Mouse (Mus musculus) urinary bladder, postnatal 25 days (tissue): ENCODE measurements around the gene Gm9887.

Source experiments
- DNase-seq: peaks from one replicate; pipeline ENCODE4 v3.0.0; 2022; ENCODE audit warnings: low spot score

Gene Gm9887

DNA sequence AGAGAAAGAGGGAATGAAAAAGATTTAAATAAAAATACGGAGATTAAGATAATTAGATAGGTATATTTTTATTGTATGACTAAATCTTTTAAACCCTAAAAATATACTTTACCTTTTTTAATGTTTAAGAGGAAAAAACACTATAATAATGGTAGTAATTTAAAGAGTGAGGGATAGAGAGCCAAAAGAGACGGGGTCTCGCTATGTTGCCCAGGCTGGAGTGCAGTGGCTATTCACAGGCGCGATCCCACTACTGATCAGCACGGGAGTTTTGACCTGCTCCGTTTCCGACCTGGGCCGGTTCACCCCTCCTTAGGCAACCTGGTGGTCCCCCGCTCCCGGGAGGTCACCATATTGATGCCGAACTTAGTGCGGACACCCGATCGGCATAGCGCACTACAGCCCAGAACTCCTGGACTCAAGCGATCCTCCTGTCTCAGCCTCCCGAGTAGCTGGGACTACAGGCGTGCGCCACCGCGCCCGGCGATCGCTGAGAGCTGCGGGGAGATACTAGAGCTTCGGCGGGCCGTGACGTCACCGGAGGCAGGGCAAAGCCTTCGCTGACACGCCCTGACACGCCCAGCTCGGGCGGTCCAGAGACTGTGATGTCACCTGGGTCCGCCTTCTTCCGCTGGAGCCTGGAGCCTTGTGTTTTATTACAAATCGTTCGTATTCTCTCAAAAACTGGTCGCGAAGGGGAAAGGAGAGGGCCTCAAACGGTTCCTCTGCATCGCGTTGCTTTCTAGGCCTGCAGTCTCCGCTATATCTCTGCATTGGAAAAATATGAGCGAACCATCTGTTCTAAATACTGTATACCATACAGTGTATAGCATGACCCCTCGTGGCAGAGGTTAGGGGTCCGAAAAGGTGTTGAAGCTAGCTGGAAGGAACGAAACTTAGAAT is 11.0 kb downstream of the Gm9887 start:
- peak; percentile 100 for DNase-seq

GRCm38 (mm10) chr12:69360655-69360996 is 11.6 kb downstream of the Gm9887 start:
- DNase-seq = no peak

GRCm38 (mm10) chr12:69357300-69357646 is 15.0 kb downstream of the Gm9887 start:
- no peak for DNase-seq

DNA sequence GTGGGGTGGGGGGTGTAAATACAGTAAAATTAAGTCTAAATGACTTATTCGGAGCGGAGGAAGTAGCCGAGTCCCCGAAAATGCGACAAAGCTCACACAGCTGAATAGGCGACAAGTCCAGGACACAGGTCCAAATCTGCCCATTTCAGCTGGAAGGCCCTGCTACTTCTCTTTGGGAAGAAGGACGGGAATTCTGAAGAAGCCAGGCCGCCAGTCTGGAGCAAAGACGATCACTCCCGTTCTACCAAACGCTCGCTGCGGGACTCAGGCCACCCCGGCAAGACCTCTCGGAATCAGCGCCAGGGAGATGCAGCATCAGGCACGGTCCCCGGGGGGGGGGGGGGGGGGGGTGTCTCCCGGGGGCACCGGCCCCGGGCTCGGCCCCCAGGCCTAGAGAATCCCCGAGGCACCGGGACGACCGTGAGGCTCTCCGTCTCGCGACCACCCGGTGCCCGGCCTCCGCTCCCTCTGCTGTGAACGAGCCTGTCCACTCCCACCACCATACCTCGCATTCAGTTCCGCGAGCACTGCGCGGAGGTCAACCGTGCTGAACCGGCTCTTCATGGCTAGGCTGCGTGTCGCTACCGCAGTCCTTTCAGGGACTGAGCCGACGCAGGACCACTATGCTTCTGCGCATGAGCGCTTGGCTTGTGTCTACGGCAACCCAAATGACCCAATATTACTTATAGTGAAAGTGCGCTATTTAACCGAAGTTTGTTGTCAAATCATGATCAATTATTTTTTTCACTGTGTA is 15.5 kb downstream of the Gm9887 start, which contains the start of gene Nemf:
Nemf (minus strand) TSS at position 620 of the 754 bp plus-strand sequence.
- DNase-seq = peak; percentile 75

GRCm38 (mm10) chr12:69351685-69352084 is 20.6 kb downstream of the Gm9887 start:
- DNase-seq = no peak

GRCm38 (mm10) chr12:69349928-69350327 is 22.3 kb downstream of the Gm9887 start:
- DNase-seq = no peak

GRCm38 (mm10) chr12:69333547-69333946 is 38.7 kb downstream of the Gm9887 start:
- DNase-seq = peak; percentile 11

DNA sequence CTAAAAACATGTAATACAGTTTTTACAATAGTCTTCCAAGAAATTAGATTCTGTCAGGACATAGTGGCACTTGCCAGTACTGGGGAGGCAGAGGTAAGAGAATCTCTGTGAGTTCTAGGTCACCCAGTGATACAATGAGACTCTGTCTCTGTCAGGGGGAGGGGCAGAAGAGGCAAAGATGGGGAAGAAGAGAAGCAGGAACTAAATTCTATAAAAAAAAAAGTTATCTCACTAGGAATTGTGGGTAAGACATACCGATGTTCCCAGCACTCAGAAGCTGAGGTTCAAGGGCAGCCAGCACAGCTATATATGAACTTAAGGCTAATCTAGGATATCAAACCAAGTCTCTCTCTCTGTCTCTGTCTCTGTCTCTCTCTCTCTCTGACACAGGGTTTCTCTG is 40.1 kb downstream of the Gm9887 start:
- no peak for DNase-seq

- no peak for DNase-seq
Measured at GRCm38 (mm10) chr12:69331187-69331586, 41.1 kb downstream of the Gm9887 start.
